Mouse (Mus musculus): Measurements from ENCODE around the gene Kcnk18. TPM values are rescaled to one million over a fixed set of nuclear protein-coding genes. Genes with fewer than 3 reads are reported as not detected.

The Kcnk18 gene
- total RNA-seq, 2 experiments from 2014 or later = not detected

DNA sequence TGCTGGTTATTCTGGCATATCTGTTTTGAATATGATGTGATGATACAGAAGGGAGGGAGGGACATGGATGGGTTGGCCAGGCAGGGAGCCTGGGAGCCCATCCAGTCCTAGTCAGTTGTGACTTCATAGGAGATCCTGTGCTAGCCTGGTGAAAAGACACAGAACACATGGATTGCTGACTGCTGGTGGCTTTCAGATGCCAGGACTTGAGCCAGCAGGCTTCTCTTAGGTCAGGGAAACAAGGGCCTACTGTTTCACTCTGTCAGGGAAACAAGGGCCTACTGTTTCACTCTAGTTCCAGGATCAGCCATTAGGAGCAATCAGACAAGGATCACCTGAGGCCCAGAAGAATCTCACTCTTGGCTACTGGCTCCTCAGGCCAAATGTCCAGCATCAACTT is 61.8 kb downstream of the Kcnk18 start:
- no peak for DNase-seq (ENCODE audit: low spot score in 2 of 2)

DNA sequence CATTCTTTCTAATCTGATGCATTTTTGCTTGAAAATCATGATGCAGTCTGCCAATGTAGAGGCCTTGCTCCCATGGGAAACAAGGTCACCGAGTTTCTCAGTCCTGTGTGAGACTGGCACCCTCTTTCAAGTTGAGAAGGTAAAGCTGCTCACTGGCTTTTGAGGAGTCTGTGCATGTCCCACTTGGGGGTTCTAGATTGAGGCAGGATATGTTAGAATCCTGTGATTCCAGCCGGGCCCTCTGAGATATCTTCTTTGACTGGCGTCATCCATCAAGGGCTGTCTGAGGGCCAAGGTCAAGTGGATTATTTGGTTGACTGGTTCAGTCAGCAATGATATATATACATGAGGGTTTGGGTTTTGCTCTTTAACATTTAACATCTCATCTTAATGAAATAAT is 63.0 kb downstream of the Kcnk18 start:
- DNase-seq (ENCODE audit: low spot score in 2 of 2) = no peak

Other genes starting within 250 kb of the Kcnk18 start
- 1 to 10 TPM; 3.7 to 3.9 TPM for gene Shtn1, start 143.1 kb upstream of the Kcnk18 start, total RNA-seq (2021)
- gene Vax1, start 49.2 kb upstream of the Kcnk18 start, total RNA-seq (2021) = not detected
- 1 to 10 TPM; 1.4 to 1.6 TPM for gene Slc18a2, start 41.7 kb downstream of the Kcnk18 start, total RNA-seq (2021)
- 100 to 1,000 TPM; 716 to 892 TPM for gene Rps12-ps3, start 103.1 kb downstream of the Kcnk18 start, total RNA-seq (2021)
- 10 to 100 TPM; 24.6 to 26.7 TPM for gene Pdzd8, start 126.6 kb downstream of the Kcnk18 start, total RNA-seq (2021)
- 1 to 10 TPM; 1.2 to 2.2 TPM for gene Emx2, start 239.2 kb downstream of the Kcnk18 start, total RNA-seq (2021)